Mouse (Mus musculus): ENCODE results near the gene Cdca8.
"Not testable (repeated sequence)": the region's sequence is repeated elsewhere in the genome, so short reads cannot be mapped to it uniquely, and the experiment has no call there.

Gene Cdca8

DNA sequence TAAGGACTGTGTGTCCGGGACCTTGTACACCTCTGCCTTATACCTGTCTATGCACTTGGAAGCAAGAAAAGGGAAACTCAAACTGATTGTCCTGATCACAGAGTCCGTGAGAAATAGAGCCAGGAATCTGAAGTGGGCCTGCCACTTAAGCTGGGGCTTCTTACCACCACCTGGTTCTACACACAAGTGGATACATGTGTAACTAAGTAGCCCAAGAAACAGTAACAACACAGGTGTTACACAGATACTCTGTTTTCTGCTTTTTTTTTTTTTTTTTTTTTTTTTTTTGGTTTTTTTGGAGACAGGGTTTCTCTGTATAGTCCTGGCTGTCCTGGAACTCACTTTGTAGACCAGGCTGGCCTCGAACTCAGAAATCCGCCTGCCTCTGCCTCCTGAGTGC, at the start of gene Cdca8:
Gene Cdca8, minus strand, starts transcription at position 101 of the 400 bp plus-strand sequence.
- not testable (repeated sequence) for DNase-seq

GRCm38 (mm10) chr4:124988382-124988781, 49.3 kb upstream of the Cdca8 start:
- no peak for DNase-seq

- no peak for DNase-seq
Measured at GRCm38 (mm10) chr4:124987711-124988097, 48.6 kb upstream of the Cdca8 start.

DNA sequence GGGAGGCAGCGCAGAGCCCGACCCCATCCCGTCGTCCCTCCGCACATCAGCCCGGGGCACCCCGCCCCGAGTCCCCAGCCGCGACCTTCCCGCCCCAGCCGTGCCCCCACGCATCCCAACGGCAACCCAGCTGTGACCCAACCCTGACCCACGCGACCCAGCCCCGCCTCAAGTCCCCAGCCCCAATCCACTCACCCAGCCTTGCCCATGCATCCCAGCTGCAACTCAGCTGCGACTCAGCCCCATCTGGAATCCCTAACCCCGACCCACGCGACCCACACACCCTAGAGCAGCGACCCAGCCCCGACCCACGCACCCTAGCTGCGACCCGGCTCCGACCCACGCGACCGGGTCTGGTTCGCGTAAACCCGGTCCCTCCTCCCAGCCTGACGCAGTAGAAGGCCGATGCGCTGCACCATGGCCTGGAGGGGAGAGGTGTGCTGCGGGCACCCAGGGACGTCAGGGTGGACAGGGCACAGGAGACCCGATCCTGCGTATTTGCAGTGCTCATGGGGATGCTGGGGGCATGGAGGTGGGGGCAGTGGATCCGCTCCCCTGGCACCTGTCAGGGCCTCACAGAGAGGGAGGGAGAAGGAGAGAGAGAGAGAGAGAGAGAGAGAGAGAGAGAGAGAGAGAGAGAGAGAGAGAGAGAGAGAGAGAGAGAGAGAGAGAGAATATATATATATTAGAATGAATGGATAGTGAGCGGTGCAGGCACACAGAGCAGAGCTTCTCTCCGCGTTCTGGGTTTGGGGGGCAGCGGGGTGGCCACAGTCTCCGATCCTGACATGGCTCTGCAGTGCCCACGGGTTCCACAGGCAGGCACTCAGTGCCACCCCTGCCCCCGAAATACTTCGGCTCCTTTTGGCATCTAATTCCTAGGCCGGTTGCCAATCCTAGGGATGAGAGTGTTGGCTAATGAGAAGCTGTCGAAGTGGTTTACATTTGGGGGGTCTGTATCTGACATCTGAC, 47.9 kb upstream of the Cdca8 start:
- no peak for DNase-seq

GRCm38 (mm10) chr4:124985671-124986602, 46.8 kb upstream of the Cdca8 start, which contains the start of gene Rspo1:
TSS of gene Rspo1 (plus strand) at chr4:124986430.
- DNase-seq, result no peak

- no peak for DNase-seq
Measured at GRCm38 (mm10) chr4:124984871-124985670, 46.0 kb upstream of the Cdca8 start.

DNA sequence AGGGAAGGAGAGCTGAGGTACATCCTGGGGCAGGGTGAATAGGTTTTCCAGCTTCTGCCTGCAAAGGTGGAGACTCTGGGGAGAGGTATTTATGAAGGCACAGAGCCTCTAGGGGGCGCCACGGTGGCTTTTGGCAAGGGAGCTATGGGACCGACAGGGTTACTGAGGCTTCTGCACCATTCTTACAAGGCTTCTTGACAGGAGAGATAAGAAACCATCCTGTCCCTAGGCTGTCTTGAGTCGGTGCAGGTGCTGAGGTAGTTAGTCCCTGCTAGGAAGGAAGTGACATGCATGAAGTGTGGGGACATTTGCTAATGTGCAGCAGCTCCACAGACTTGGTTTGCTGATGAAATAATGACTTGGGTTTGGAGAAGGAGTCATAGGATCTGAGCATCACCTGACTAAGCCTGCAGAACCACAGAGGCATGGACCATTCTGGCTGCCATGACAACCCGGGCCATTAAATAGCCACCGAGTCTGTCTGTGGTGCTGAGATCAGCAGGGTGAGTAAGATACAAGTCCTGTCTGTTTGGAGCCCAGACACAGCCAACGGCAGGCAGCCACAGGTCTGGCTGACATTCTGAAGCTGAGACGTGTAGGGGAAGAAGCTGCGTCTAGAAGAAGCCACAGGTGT, 44.9 kb upstream of the Cdca8 start:
- no peak for DNase-seq

DNA sequence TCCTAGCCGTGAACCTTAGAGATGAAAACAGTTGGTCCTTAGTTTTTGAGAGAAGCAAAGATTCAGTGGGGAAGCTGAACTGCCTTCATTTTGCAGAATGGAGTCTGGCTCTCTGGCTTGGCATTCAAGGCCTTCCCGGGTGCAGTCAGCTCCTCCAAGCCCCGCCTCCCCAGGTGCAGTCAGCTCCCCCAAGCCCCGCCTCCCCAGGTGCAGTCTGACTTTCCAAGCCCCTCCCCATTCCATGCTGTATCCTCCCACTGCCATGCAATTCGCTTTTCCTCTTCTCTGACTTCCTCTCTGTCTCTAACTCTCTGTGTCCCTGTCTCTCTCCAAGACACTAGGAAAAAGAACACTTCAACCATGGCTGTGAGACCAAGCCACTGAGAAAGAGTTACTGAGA, 39.1 kb upstream of the Cdca8 start:
- DNase-seq, result no peak

GRCm38 (mm10) chr4:124973296-124973695, 34.2 kb upstream of the Cdca8 start:
- DNase-seq, result no peak

GRCm38 (mm10) chr4:124972316-124972715, 33.2 kb upstream of the Cdca8 start:
- DNase-seq, result no peak

DNA sequence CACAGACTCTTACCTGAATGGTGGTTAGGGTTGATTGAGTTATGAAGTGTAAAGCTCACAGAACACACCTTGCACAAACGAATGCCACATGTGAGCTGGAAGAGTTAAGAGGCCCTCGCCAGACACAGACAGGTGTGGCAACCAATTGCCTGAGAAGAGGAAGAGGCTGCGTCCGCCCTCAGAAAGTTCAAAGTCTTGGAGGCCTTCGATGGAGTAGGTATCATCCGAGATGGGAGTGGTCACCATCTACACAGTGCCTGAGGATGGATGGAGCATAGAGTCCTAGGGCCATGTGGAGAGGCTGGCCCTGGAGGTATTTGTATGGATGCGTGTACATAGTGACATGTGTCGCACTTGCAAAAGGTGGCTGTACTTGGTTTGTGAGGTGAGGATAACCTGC, 32.0 kb upstream of the Cdca8 start:
- no peak for DNase-seq

GRCm38 (mm10) chr4:124970677-124971076, 31.6 kb upstream of the Cdca8 start:
- no peak for DNase-seq

GRCm38 (mm10) chr4:124970194-124970593, 31.1 kb upstream of the Cdca8 start:
- no peak for DNase-seq

DNA sequence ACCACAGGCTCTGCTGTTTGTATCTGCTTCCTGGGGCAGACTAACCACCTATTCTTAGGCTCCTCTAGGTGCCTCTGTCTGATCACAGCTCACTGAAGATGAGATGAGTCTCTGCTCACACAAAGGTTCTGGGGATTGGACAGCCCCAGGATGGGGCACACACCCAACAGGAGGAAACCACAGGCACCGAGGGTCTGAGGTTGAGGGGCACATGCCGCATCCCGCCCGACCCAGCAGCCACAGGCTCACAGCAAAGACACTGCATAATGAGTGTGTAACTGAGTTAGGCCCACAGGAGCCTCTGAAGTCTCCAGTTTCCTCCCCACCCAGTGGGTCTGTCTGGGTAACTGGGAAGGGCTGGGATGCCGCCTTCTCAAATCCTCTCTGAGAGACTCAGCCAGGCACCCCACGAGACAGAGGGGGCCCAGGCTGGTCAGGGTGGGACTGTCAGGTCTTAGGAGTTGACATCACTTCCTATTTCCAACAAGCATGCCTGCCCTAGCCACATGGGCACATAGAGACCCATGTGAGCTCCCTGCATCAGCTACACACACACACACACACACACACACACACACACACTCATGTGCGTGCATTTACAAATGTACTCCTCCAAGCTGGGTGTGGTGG, 30.2 kb upstream of the Cdca8 start:
- no peak for DNase-seq

GRCm38 (mm10) chr4:124968711-124969110, 29.6 kb upstream of the Cdca8 start:
- DNase-seq, result no peak

DNA sequence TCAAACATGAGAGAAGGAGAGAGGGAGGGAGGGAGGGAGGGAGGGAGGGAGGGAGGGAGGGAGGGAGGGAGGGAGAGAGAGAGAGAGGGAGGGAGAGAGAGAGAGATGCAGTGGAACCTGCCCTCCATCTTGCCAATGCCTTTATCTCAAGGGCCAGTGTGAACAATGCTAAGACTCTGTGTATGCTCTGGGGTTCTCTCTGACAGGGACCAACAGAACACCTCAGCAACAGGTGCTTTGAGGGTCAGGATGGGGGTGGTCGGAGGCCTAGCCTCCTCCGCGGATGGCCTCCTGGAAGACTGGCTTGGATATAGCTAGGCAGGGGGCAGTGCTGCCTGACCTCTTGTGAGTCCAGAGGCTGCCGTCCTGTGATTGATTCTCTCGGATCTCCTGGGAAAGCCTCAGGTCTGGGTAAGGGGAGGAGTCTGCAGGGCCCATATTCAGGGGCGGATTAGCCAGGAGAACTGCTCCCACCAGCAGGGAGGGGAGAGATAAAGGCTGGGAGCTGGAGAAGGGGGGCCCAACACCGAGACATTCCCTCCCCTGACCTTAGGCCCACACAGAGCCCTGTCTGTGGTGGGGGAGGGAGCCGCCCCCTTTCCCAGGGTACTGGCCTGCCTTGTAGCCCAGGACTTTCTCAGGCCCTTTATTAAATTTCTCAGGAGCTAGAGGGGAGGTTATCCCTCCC, 25.9 kb upstream of the Cdca8 start:
- DNase-seq, result no peak

- no peak for DNase-seq
Measured at GRCm38 (mm10) chr4:124962576-124962975, 23.5 kb upstream of the Cdca8 start.

- DNase-seq, result peak; percentile 48
Measured at GRCm38 (mm10) chr4:124960940-124961339, 21.8 kb upstream of the Cdca8 start.

- DNase-seq, result no peak
Measured at GRCm38 (mm10) chr4:124959062-124959461, 20.0 kb upstream of the Cdca8 start.

DNA sequence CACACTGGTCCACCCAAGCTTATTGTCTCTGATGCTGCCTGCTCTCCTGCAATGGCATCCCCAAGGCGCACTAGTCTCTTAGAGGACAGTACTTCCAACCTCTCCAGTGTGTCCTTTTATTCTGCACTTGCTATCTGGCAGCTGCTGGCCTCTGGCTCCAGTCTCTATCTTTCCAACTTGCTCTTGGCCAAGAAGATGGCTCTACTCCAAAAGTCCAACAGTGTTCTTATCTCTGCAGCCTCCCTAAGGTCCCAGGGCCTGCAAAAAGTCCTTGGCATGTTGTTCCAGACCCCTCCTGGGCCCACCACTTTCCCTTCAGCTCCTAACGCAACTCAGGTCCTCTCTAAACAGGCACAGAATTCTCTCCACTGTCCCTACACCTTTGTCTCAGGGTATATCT, 18.2 kb upstream of the Cdca8 start:
- no peak for DNase-seq

DNA sequence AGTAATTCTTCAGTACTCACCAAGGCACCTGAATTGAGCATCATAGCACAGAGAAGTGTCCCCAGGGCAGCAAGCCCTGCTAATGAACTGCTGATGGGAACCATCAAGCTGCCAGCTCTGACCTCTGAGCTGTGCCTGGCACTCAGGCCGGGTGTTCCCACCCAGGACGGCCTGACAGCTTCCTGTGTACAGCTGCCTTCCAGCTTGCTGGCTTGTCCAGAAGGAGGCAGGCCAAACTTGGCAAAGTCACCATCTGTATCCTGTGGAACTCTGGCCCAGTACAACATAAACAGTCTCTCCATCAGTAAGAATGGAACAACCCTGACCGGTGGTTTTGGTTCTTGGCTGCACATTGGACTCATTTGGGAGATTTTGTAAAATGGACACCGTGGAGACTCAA, 14.4 kb upstream of the Cdca8 start:
- DNase-seq, result no peak
